Mouse (Mus musculus) layer of hippocampus, postnatal 25 days (tissue): ENCODE data around the gene Amer1. TPM values are rescaled to one million over a fixed set of nuclear protein-coding genes. Genes with fewer than 3 reads are reported as not detected.
A peak's percentile ranks its signal among the peaks of the same experiment; 100 is the strongest.

Experiments
- DNase-seq, 2 experiments: peaks; one replicate each; pipeline ENCODE4 v3.0.0; 2022; ENCODE audit warnings: mixed read lengths in 2 of 2, low spot score in 1 of 2; ENCODE audit errors: extremely low spot score in 1 of 2
- total RNA-seq, 2 experiments: library from RNA; stranded (reverse); gene quantifications; 2 replicates each; pipeline ENCODE4 v1.2.3; 2021

Gene Amer1
- total RNA-seq = 1 to 10 TPM; 5.6 to 6.3 TPM

DNA sequence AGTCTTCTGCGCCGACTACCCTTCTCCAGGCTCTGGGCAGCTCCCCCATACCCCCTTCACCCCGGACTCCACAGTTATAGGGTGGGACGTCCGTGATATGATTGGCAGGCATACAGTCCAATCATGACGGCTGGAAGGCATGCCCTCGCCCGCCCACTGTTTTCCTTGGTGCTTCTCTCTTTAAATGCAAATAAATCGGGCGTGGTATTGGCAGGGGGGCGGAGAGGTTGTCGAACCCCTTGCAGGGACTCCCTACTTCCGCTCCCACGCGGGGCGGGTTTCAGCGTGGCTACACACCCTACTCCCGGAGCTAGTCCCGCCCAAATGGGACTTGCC lies at the start of gene Amer1:
Amer1 (minus strand) TSS at position 97 of the 336 bp plus-strand sequence.
- peak; percentile 75 to 81 for DNase-seq

DNA sequence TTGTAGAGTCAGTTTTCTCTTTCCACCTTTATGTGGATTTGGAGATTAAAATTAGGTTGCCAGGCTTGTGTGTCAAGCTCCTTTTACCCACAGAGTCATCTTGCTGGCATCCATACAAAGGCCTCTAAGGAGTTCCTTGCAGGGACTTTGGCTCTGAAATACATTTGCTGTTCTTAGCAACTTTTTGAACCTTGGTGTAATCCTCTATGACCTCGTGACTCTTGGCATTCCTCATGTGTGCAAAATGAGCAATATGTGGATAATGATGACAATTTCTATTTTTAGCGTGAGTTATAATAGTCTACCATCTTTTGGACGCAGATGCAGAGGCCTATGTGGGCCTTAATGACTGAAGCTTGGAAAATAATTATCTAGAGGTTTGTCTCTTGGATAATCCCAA lies 12.5 kb upstream of the Amer1 start:
- DNase-seq = no peak

DNA sequence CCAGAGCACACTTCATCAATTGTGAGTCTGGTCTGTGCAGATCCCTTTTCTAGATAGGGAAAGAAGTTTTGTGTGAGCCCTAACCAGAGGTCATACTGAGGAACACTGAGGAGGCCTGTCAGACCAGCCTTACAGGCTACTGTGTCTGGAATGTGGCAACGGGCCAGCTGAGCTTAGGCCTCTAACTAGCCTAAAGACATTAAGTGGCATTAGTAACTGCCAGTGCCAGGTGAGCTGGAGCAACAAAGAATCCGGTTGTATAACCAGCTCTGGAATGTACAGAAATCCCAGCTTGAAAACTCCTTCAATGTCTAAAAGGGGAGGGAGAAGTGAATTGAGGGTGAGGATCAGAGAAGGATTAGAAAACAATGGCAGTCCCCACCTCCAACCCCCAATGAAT lies 1.2 kb upstream of the Amer1 start:
- no peak for DNase-seq

DNA sequence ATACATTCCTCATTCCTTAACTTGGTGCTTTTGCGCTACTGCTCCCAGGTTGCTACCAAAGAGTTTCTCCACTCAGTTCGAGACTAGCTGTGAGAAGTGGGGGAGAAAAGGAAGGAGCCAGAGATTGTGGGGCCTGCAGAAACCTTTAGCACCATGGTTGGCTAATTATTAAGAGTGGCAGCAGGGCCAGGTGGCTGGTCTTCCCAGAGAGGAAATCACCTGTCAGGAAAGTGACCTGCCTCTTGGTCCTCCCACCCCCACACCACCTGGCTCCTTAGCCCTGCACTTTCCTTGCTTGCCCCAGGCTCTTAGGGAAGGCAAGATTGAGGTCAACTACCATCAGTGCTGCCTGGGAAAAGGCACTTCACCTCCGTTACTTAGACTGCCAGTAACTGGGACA lies 469 bp upstream of the Amer1 start:
- no peak for DNase-seq

DNA sequence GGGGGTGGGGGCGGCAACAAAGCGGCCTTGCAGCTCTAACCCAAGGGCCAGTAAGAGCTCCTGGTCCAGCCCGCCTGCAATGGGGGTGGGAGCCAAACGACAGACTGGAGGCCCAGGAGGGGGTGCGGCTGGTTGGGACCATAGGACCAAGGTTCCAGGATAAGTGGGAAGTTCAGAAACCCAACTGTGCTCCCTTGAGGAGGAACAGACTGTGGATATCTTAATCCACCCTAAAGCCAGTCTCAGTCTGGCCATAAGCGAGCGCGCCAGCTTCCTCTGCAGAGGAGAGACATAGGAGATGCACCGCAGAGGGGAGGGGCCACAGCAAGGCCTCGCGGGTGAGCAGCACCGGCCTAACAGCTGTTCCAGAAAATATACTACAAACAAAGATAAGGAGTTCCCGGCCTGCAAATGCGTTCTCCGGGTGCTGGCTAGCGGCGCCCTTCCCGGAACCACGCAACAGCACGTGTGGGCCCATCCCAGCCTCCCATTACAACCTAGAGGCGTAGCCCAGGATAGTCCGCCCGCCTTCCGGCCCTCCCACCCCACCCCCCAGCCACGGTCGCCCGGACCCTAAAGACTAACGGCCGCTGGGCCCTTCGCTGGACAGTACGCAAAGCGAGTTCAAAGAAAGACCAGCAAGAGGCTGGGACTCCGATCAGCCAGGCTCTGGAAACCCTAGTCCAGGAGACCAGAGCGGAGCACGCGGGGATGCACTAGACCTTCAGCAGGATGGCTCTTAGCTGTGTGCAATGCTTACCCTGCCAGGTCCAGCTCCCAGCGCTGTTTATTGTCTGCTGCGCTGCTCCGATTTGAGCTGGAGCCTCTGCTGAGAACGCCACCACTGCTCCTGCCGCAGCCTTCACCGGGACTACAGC lies 535 bp downstream of the Amer1 start:
- DNase-seq = peak; percentile 21 to 22

DNA sequence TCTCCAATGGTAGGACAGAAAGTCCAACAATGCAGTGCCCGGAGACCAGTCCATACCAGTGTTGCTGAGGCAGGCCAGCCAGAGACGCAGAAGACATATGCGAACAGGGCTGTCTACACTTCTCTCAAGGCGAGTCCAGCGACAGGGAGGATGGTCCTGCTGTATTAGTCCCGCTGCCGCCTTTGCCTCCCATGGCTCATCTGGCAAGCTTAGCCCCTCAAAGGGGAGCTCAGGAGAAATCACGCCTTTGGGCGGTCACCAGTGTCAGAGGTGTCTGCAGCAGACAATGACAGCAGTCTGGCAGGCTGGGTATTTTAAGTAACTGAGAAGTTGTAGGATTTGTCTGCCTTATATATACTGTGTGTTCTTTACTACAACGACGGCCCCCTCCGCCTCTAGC lies 1.3 kb downstream of the Amer1 start:
- DNase-seq = no peak

DNA sequence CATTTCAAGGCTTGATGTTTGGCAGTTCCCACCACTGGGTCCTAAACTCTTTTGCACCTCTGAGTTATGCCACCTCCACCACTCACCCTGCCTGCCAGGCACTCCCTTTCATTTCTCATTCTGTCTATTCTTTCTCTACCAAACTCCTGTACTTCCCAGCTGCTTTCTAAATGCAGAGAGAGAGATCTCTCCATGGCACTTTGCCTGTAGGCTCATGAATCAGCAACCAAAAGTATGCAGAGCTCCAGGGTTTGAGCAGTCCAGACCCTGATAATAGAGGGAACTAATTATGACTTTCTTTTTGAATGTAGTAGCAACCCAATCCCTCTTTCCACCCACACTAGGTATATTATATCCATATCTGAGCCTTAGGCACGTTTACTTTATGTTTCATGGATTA lies 2.4 kb downstream of the Amer1 start:
- DNase-seq = no peak

DNA sequence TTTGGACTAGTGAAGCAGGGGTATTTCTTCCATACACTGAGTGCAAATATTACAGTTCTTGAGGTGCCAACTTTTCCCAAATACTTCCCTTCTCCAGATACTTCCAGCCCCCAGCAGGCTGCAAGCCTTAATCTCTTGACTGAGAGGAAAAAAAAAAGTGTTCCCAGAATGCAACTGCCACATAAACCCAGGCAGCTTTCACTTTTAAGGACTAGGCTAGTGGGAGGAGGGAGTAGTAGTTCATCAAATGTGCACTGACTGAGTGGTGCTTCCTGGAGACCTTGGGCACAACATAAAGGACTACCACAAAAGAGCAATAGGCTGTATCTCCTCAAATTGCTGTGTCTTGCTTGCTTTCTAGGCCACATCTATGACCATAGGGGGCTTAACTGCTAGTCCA lies 3.4 kb downstream of the Amer1 start:
- DNase-seq = no peak

DNA sequence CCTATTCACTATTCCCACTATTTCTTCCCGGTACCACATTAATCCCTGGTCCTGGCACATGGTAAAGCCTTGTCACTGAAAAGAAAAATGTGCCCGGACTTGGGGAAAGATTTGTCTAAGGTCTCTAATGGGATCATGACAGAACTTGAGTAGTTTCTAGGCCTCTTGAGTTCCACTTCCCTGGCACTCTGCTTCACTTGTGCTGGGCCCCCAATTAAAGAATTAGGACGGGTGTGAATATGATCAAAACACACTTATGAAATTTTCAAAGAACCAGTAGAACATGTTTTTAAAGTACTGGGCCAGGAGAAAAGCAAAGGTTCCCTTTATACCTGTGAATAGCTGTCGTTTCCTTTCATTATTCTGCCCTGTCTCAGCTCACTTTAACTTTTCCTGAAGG lies 6.2 kb downstream of the Amer1 start:
- no peak for DNase-seq

DNA sequence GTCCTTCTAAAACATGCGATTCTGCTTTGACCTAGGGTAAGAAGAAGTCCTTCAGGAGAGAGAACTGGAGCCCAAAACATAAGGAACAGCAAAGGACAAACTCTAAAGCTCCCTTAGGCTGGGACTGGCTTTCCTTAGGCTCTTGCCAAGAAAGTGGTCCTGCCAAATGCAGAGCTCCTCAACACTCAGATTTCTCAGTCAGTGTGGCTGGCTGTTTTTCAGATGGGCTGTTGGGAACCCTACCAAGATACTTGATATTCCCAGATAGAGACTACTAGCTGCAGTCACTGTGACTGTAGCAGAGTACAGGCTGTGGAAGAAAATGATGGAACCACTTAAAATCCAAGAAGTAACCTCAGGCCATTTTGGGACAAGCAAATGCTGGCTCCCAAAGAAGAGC lies 7.4 kb downstream of the Amer1 start:
- no peak for DNase-seq

DNA sequence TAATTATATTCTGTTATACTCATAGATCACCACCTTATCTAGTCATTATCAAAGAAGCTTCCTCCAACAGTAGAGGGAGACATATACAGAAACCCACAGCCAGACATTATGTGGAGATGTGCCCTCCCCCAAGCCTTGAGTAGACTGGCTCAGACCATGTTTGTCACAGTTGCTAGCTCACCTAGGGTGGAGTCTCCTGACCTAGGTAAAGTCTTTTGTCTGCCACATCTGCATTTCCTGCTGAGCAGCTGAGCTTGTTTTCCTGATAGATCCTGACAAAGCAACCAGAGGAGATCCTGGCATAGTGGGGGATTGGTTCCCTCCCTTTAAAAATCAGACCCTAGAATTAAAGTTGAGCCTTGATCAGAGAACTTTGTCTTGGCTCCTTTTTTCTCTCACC lies 71.6 kb downstream of the Amer1 start:
- DNase-seq = no peak

Other genes starting within 250 kb of the Amer1 start
- gene Arhgef9, start 248.0 kb downstream of the Amer1 start, total RNA-seq = 100 to 1,000 TPM; 264 to 279 TPM
- gene Asb12, start 113.1 kb upstream of the Amer1 start, total RNA-seq = not detected
- not detected for gene Pfn5, start 113.2 kb upstream of the Amer1 start, total RNA-seq
- gene Zc4h2, start 213.6 kb upstream of the Amer1 start, total RNA-seq = 10 to 100 TPM; 19.0 to 22.4 TPM